Mouse (Mus musculus) embryonic fibroblast, embryonic 13.5 days (primary cell): ENCODE measurements at regions not wholly inside any gene's neighbourhood (a gene's known extent, or its start where the extent isn't known, plus 50 kb on each side); places are given as distances from the start of the nearest gene placed in this dataset.

Experiments used
- H3K27ac ChIP-seq: 2 replicates; pipeline ENCODE4 v1.5.1; 2012; ENCODE audit warnings: low read length, control low read depth, inconsistent platforms; ENCODE audit not compliant: insufficient read depth
- H3K4me1 ChIP-seq: 2 replicates; pipeline ENCODE4 v1.6.1; 2011; ENCODE audit warnings: low read length; ENCODE audit not compliant: control insufficient read depth, insufficient read depth
- H3K4me3 ChIP-seq: 2 replicates; pipeline ENCODE4 v1.5.1; 2011; ENCODE audit warnings: mild to moderate bottlenecking, control low read depth, low read length; ENCODE audit not compliant: insufficient read depth
- CTCF ChIP-seq: IDR thresholded peaks from 2 replicates; pipeline ENCODE4 v1.5.1; 2011; ENCODE audit warnings: mild to moderate bottlenecking, control low read depth, low read length, moderate library complexity, borderline replicate concordance; ENCODE audit not compliant: insufficient read depth
- POLR2A ChIP-seq: IDR thresholded peaks from 2 replicates; pipeline ENCODE4 v1.6.1; 2011; ENCODE audit warnings: low read depth, mild to moderate bottlenecking, control low read depth, low read length, moderate library complexity

- H3K27ac ChIP-seq = no peak overlapping the region
- TF ChIP-seq CTCF (no peak), POLR2A (no peak)
- no peak overlapping the region for H3K4me3 ChIP-seq
- H3K4me1 ChIP-seq = no peaks in the 10 kb centered on the region
Observed at GRCm38 (mm10) chr9:30757406-30757805, 164.8 kb downstream of the Adamts15 start.

DNA sequence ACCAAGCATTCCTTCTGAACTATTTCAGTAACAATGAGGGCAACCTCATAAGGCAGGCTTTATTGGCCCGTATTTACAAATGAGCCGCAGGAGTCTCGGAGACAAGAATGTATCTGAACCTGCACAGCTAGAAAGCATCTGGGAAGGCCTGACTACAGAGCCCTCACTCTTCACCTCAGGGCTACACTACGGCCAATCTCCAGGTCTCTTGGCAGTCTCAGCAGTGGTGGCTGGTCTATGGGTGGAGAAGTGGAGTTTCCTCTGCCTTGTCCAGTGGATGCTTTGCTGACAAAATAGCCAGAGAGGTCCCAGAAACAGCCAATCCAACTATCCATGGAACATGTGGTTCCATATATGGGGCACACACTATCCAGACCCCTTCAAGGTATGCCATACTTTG lies 165.5 kb downstream of the Adamts15 start:
- TF ChIP-seq CTCF = no peak
- TF ChIP-seq POLR2A = no peak
- no peaks in the 10 kb centered on the region for H3K4me1 ChIP-seq
- H3K4me3 ChIP-seq = no peak overlapping the region
- no peak overlapping the region for H3K27ac ChIP-seq

- TF ChIP-seq POLR2A (no peak), CTCF (no peak)
- Histone ChIP-seq H3K27ac (no peak overlapping the region), H3K4me3 (no peak overlapping the region), H3K4me1 (no peaks in the 10 kb centered on the region)
Observed at GRCm38 (mm10) chr9:30755586-30755985, 166.7 kb downstream of the Adamts15 start.

DNA sequence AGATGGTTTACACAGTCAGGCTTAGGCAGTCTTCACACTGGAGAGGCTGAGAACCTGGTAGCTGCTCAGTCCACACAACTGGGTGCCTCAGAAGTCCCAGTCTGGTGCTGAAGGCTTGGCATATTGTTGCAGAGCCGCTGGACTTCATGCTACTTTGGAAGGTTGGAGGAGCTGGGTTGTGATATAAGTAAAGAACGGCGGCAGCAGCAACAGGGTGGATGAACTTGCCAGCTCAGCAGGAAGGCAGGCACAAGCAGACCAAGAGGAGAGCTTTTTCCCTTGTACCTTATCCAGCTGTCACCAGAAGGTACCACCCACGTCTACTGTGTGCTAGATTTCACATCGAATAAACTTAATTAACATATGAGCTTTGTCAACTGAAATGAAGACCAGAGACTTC lies 167.4 kb downstream of the Adamts15 start:
- H3K27ac ChIP-seq = no peak overlapping the region
- TF ChIP-seq POLR2A (no peak), CTCF (no peak)
- no peaks in the 10 kb centered on the region for H3K4me1 ChIP-seq
- H3K4me3 ChIP-seq = no peak overlapping the region

DNA sequence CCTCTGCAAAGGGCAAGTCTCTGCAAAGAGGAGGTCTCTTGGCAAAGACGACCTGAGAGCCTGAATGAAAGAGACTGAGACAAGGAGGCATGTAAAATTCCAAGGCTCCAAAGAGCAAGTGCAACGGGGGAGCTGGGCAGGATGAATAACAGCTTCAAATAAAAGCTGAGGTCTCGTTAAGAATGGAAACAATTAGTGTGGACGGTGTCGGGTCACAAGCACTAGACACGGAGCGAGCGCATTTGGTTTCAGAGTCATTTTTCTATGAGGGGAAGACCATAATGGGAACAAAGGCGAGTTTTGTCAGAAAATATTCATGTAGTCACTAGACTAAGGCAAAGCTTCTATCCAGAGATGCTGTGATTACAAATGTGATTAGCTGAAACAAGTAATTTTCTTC lies 178.8 kb downstream of the Adamts15 start:
- TF ChIP-seq CTCF = no peak
- TF ChIP-seq POLR2A = no peak
- Histone ChIP-seq H3K4me3 (no peak overlapping the region), H3K27ac (no peak overlapping the region), H3K4me1 (no peaks in the 10 kb centered on the region)

GRCm38 (mm10) chr9:30742471-30743098 lies 179.7 kb downstream of the Adamts15 start:
- no peaks in the 10 kb centered on the region for H3K4me1 ChIP-seq
- H3K4me3 ChIP-seq = no peak overlapping the region
- no peak overlapping the region for H3K27ac ChIP-seq
- TF ChIP-seq CTCF = no peak
- TF ChIP-seq POLR2A = no peak

DNA sequence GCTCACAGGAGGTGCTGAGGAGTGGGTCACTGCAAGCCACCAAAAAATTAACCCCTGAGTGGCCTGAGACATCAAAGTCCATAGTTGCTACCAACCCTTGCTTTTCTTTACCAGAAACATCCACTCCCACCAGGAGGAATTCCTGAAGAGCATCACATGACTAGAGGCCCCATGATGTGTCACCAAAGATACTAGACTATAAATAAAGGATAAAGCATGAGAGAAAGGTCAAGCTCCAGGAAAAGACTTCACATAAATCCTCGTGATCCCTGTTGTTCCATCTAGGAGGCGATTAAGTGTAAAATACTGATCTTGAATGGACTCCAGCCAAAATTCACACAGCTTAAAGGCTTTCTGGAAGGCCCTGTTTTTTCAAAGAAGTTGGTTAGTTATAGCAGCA lies 190.6 kb downstream of the Adamts15 start:
- H3K27ac ChIP-seq = no peak overlapping the region
- TF ChIP-seq CTCF (no peak), POLR2A (no peak)

DNA sequence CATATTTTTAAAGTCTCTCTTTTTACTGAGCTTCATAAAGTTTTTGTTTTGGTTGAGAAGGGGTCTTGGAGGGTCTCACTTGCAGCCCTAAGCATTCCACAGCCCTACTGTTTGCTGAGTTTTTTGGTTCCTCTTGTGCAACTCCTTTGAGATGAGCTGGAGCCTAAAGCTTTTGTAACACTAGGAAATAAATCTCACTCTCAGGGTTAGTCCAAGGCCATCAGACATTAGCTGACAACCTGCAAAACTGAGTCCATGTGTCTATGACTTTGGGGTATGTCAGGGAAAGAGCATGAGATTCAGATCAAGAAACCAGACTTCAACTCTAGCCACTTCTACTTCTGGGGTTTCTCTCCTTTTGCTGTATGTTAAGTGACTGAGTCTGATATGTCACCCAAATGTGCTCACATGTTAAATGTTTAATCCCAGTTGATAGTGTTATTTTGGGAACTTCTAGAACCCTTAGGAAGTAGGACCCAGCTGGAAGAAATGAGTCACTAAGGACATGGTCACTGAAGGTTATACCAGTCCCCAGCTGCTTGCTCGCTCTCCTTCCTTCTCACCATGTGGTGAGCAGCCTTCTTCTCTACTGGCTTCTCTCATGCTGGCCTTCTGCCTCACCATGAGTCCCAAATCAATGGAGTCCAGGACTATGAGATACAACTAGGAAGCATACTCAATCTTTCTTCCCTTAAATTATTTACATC lies 198.7 kb downstream of the Adamts15 start:
- Histone ChIP-seq H3K27ac (no peak overlapping the region), H3K4me1 (no peaks in the 10 kb centered on the region), H3K4me3 (no peak overlapping the region)
- TF ChIP-seq CTCF = no peak
- TF ChIP-seq POLR2A = no peak

More for the DNA sequence above, 190.6 kb downstream of the Adamts15 start:
- Histone ChIP-seq H3K4me3 (no peak overlapping the region), H3K4me1 (no peaks in the 10 kb centered on the region)

GRCm38 (mm10) chr9:30721861-30722260 lies 200.4 kb downstream of the Adamts15 start:
- Histone ChIP-seq H3K4me3 (no peak overlapping the region), H3K4me1 (no peaks in the 10 kb centered on the region)
- no peak for TF ChIP-seq CTCF
- no peak for TF ChIP-seq POLR2A

GRCm38 (mm10) chr9:30716421-30717170 lies 205.7 kb downstream of the Adamts15 start:
- H3K27ac ChIP-seq = no peak overlapping the region
- H3K4me1 ChIP-seq = no peaks in the 10 kb centered on the region
- TF ChIP-seq POLR2A (no peak), CTCF (no peak)
- no peak overlapping the region for H3K4me3 ChIP-seq

More at GRCm38 (mm10) chr9:30721861-30722260, 200.4 kb downstream of the Adamts15 start:
- H3K27ac ChIP-seq = no peak overlapping the region
